Mouse (Mus musculus): ENCODE results near the gene Sult4a1. TPM values are rescaled to one million over a fixed set of nuclear protein-coding genes. Genes with fewer than 3 reads are reported as not detected.

Gene Sult4a1
- polyA plus RNA-seq, 1 experiment = not detected

DNA sequence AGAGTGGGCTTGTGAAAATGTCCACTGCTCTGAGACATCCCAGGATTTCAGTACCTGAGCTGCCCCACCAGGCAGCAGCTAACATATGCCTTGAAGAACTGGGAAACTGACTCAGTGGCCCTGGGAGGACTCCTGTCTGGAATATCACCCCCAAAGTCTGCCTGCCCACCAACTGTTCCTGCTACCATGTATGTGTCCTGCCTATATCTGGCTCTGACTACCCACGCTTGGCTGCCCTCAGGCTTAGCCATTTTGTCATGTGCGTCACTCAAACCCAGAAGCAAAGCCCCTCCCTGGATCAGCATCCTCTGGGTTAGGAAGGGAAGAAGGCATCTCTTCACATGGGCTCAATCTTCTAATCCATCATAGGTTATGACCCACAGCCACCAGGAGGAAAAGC, 26.0 kb downstream of the Sult4a1 start:
- Histone ChIP-seq H3K27ac (ENCODE audit: insufficient read depth, low read depth, low read length) (no peak overlapping the region), H3K4me3 (ENCODE audit: insufficient read depth, low read depth, low read length) (no peak overlapping the region), H3K4me1 (ENCODE audit: control insufficient read depth, insufficient read depth, low read length) (peaks cover 38% of the 10 kb centered on the region)
- 98% methylated on average over 2 of the region's 2 CpGs for WGBS
- TF ChIP-seq POLR2A (IDR thresholded peaks at IDR 0.05; ENCODE audit: insufficient read depth, low read depth, low read length) = no peak
- TF ChIP-seq CTCF (IDR thresholded peaks at IDR 0.05; ENCODE audit: insufficient read depth, low read depth, low read length) = no peak

DNA sequence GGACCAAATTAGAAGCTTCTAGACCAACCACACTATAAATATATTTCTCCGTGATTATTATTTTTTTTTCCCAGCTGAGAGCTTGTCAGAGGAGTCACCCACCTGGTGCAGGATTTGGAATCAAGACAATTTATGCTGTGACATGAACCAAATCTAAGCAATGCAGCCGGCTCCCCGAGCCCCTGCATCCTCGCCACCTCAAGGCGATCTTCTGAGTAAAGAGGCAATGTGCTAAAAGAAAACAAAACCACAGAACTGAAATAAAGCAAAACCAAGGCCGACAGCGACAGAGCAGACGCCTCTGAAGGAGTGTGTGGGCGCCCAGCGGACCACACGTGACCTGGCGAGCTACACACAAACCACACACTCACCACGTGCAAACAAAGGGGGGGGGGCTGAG, 26.9 kb downstream of the Sult4a1 start:
- H3K4me3 ChIP-seq (ENCODE audit: insufficient read depth, low read depth, low read length) = no peak overlapping the region
- 28% methylated on average over 13 of the region's 13 CpGs for WGBS
- peak overlapping the region; percentile 35; the same call in 1 of the 2 replicates for H3K27ac ChIP-seq (ENCODE audit: insufficient read depth, low read depth, low read length)
- no peak for TF ChIP-seq CTCF (IDR thresholded peaks at IDR 0.05; ENCODE audit: insufficient read depth, low read depth, low read length)
- no peak for TF ChIP-seq POLR2A (IDR thresholded peaks at IDR 0.05; ENCODE audit: insufficient read depth, low read depth, low read length)
- H3K4me1 ChIP-seq (ENCODE audit: control insufficient read depth, insufficient read depth, low read length) = peaks cover 41% of the 10 kb centered on the region

DNA sequence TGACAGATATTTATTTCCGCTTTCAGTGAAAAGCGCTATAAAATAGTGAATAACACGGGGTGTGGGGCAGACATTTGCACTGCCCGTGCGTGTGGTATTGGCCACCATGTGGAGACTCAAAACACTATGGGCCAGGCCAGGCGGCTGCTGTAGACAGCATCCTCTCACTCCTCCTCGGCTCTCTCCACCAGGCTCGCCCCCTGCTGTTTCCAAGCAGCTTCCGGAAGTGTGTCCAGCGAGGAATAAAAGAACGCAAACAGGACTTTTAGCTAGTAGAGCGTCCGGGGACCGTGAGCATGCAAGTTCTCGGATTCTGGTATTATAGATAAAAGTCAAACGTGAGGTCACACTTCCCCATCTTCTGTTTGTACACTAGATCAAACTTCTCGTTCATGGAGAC, 28.4 kb downstream of the Sult4a1 start:
- Histone ChIP-seq H3K4me1 (ENCODE audit: control insufficient read depth, insufficient read depth, low read length) (peaks cover 44% of the 10 kb centered on the region), H3K4me3 (ENCODE audit: insufficient read depth, low read depth, low read length) (no peak overlapping the region), H3K27ac (ENCODE audit: insufficient read depth, low read depth, low read length) (no peak overlapping the region)
- TF ChIP-seq CTCF (IDR thresholded peaks at IDR 0.05; ENCODE audit: insufficient read depth, low read depth, low read length) (no peak), POLR2A (IDR thresholded peaks at IDR 0.05; ENCODE audit: insufficient read depth, low read depth, low read length) (no peak)
- WGBS = 65% methylated on average over 17 of the region's 17 CpGs

DNA sequence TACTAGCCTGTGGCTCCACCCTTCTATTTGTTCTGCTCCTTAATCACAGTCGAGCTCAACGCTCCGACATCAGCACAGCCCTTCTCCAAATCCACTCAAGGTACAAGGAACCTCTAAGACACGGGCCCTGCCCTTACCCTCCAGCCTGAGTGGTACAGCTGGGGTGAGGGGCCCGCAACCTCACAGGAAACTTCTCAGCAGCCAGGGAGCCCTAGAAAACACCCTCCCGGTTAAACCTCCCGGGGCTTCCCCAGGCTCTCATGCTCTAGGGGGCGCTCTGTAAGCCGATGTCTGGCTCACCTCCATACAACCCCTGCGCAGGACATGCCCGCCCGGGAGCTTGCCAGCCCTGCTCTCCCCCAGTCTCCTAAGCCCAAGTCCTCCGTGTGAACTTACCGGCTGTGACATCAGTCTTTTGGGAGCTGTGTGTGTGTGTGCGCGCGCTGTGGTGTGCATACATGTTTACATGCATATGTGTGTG, 30.8 kb downstream of the Sult4a1 start:
- TF ChIP-seq POLR2A (IDR thresholded peaks at IDR 0.05; ENCODE audit: insufficient read depth, low read depth, low read length) (no peak), CTCF (IDR thresholded peaks at IDR 0.05; ENCODE audit: insufficient read depth, low read depth, low read length) (no peak)
- no peak overlapping the region for H3K4me3 ChIP-seq (ENCODE audit: insufficient read depth, low read depth, low read length)
- H3K4me1 ChIP-seq (ENCODE audit: control insufficient read depth, insufficient read depth, low read length) = peaks cover 43% of the 10 kb centered on the region
- WGBS = 25% methylated on average over 17 of the region's 17 CpGs
- no peak overlapping the region for H3K27ac ChIP-seq (ENCODE audit: insufficient read depth, low read depth, low read length)

DNA sequence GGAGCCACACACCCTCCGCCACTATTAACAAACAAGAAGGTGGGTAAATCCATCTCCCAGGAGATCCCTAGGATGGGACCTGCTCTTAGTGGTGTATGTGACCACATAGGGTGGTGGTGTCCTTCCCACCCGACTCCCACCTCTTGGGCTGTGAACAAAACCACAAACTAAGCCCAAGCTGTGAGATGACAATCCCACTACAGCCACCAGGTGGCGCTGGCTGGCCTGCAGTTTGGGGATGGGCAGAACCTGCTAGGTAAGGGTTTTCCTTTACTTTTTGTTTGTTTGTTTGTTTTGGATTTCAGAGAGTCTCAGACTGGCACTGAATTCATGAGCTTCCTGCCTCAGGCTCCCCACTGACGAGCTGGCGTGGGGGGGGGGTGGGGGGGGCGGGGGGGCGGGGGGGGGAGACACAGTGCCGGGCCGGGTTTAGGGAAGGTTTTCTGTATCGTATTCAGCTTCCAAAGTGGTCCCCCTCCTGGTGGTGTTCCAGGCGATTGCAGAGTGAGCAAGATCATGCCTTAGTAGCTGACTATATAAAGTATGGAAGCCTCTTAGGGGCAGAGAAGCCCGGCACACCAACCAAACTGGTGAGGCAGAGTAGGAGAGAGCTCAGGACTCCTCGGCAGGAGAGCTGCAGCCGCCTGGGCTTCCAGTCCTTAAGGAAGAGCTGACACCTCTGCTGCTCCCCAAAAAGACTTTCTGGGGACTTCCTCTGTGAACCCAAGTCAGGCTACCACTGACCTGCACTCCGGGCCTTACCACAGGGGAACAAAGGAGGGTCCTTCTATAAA, 31.4 kb downstream of the Sult4a1 start:
- no peak overlapping the region for H3K4me3 ChIP-seq (ENCODE audit: insufficient read depth, low read depth, low read length)
- 9% methylated on average over 15 of the region's 15 CpGs for WGBS

DNA sequence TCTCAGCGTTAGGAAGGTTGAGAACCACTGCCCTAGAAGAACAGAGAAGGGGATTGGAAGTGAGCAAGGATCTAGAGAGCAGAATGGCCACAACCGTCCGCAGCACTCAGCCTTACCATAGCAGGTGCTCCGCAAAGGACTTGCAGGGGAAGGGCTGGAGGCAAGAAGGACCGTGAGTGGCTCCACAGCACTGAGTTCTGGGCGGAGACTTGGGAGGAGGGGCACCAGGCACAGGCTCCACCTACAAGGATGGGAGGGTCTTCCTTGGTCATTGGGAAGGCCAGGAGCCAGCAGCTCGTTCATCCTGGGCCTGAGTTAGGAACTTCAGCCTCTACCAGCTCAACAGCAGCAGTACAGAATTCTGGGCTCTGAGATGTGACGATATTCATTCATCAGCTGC, 32.5 kb downstream of the Sult4a1 start:
- no peak overlapping the region for H3K4me3 ChIP-seq (ENCODE audit: insufficient read depth, low read depth, low read length)
- no peak for TF ChIP-seq CTCF (IDR thresholded peaks at IDR 0.05; ENCODE audit: insufficient read depth, low read depth, low read length)
- TF ChIP-seq POLR2A (IDR thresholded peaks at IDR 0.05; ENCODE audit: insufficient read depth, low read depth, low read length) = no peak
- H3K27ac ChIP-seq (ENCODE audit: insufficient read depth, low read depth, low read length) = no peak overlapping the region
- peaks cover 40% of the 10 kb centered on the region for H3K4me1 ChIP-seq (ENCODE audit: control insufficient read depth, insufficient read depth, low read length)
- WGBS = 56% methylated on average over 8 of the region's 8 CpGs

More for the DNA sequence above, 31.4 kb downstream of the Sult4a1 start:
- TF ChIP-seq CTCF (IDR thresholded peaks at IDR 0.05; ENCODE audit: insufficient read depth, low read depth, low read length) (peak; percentile 83), POLR2A (IDR thresholded peaks at IDR 0.05; ENCODE audit: insufficient read depth, low read depth, low read length) (no peak)
- peaks cover 41% of the 10 kb centered on the region for H3K4me1 ChIP-seq (ENCODE audit: control insufficient read depth, insufficient read depth, low read length)
- H3K27ac ChIP-seq (ENCODE audit: insufficient read depth, low read depth, low read length) = no peak overlapping the region

DNA sequence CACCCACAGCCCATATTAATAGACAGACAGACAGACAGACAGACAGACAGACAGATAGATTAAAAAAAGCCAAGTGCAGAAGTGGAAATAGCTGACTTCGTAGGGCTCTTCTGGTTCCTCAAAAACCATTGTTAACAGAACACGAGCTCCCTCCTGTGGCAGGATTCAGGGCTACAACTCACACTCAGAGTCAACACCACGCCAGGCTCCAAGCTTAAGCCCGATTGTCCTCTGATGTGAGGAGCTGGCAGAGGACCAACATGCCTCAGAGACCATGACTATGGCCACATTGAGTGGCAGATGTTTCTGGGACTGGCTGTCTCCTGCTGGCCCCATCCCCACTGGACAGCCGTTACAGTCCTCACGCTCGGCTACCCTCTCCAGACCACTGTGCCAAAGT, 33.3 kb downstream of the Sult4a1 start:
- Histone ChIP-seq H3K27ac (ENCODE audit: insufficient read depth, low read depth, low read length) (no peak overlapping the region), H3K4me3 (ENCODE audit: insufficient read depth, low read depth, low read length) (no peak overlapping the region), H3K4me1 (ENCODE audit: control insufficient read depth, insufficient read depth, low read length) (peaks cover 36% of the 10 kb centered on the region)
- WGBS = 13% methylated on average over 7 of the region's 7 CpGs
- TF ChIP-seq CTCF (IDR thresholded peaks at IDR 0.05; ENCODE audit: insufficient read depth, low read depth, low read length) = peak; percentile 42; the same call in 1 of the 2 replicates
- no peak for TF ChIP-seq POLR2A (IDR thresholded peaks at IDR 0.05; ENCODE audit: insufficient read depth, low read depth, low read length)

DNA sequence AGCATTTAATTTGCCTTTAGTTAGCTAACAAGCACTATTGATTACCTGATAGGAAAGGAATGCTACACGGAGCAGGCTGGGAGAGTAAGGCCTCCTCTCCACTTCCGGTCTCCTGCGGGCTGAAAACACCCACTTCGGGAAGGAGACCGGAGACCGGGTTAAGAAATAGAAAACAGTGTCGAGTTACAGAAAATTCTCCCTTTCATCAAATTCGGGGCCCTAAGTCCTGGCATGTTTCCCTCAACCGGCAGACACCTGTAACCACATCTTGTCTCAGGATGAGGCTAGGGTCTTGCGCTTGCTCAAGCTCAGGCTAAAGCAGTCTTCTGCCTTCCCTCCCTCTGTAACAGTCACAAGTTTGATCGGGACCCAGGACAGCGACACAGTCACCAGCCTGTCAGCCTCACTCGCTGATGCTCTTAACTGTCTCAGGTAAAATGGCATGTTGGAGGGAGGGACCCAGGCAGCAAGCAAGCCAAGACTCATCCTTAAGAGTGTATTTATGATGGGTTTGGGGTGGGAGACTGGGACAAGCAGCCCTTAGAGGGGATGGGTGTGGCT, 35.4 kb downstream of the Sult4a1 start:
- 30% methylated on average over 13 of the region's 13 CpGs for WGBS
- Histone ChIP-seq H3K27ac (ENCODE audit: insufficient read depth, low read depth, low read length) (no peak overlapping the region), H3K4me1 (ENCODE audit: control insufficient read depth, insufficient read depth, low read length) (peaks cover 22% of the 10 kb centered on the region)

DNA sequence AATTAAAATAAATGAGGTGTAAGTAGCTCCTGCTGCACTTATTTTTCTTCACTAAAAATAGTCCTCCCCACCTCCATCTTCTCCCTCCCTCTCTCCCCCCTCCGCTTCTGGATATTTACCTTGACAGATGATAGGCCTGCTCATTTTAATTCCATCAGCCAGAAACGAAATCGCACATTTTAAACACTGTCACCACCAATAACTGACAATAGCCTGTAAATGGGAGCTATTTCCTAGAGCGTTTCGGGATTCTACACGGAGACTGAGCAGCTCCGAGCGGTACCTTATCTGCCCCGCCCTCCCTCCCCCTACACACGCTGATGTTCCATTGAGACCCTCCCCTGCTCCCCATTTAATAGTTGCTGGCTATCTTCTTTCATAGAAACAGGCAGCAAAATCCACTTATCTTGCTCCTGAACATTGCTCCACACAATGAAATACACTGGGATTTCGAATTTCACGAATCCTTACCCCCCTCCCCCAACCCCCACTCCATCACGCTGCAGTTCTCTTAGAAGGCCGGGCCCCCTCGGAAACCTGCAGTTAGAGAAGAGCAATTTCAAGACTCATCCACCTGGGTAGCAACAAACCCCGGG, 36.0 kb downstream of the Sult4a1 start:
- WGBS = 14% methylated on average over 16 of the region's 16 CpGs
- no peak for TF ChIP-seq POLR2A (IDR thresholded peaks at IDR 0.05; ENCODE audit: insufficient read depth, low read depth, low read length)
- TF ChIP-seq CTCF (IDR thresholded peaks at IDR 0.05; ENCODE audit: insufficient read depth, low read depth, low read length) = no peak
- no peak overlapping the region for H3K4me3 ChIP-seq (ENCODE audit: insufficient read depth, low read depth, low read length)
- no peak overlapping the region for H3K27ac ChIP-seq (ENCODE audit: insufficient read depth, low read depth, low read length)
- H3K4me1 ChIP-seq (ENCODE audit: control insufficient read depth, insufficient read depth, low read length) = peaks cover 20% of the 10 kb centered on the region

More for the DNA sequence above, 35.4 kb downstream of the Sult4a1 start:
- TF ChIP-seq CTCF (IDR thresholded peaks at IDR 0.05; ENCODE audit: insufficient read depth, low read depth, low read length) (no peak), POLR2A (IDR thresholded peaks at IDR 0.05; ENCODE audit: insufficient read depth, low read depth, low read length) (no peak)
- no peak overlapping the region for H3K4me3 ChIP-seq (ENCODE audit: insufficient read depth, low read depth, low read length)

Measured in olfactory bulb, adult 2 months (tissue).